Mouse (Mus musculus): ENCODE measurements around the gene Dido1. TPM values are rescaled to one million over a fixed set of nuclear protein-coding genes. Genes with fewer than 3 reads are reported as not detected.

Dido1 gene
- polyA plus RNA-seq, 1 experiment from 2014 or later, result 16.4 TPM

- Histone ChIP-seq H3K27me3 (replicated peaks) (no peaks in the 10 kb centered on the region), H3K4me3 (no peak overlapping the region), H3K4me2 (no peak overlapping the region), H3K27ac (replicated peaks) (no peak overlapping the region), H3K4me1 (no peaks in the 10 kb centered on the region), H3K36me3 (peaks cover 60% of the 10 kb centered on the region), H3K9ac (no peak overlapping the region), H3K9me3 (no peaks in the 10 kb centered on the region)
- 31% methylated on average over 4 of the region's 4 CpGs for WGBS
- ATAC-seq (ENCODE audit: extremely low read depth, insufficient number of reproducible peaks, low FRiP score, low TSS enrichment), result no peak
Measured at GRCm38 (mm10) chr2:180678609-180679140, 31.1 kb downstream of the Dido1 start.

- H3K4me2 ChIP-seq, result no peak overlapping the region
- no peaks in the 10 kb centered on the region for H3K9me3 ChIP-seq
- no peak overlapping the region for H3K27ac ChIP-seq (replicated peaks)
- H3K9ac ChIP-seq, result no peak overlapping the region
- no peaks in the 10 kb centered on the region for H3K27me3 ChIP-seq (replicated peaks)
- H3K4me1 ChIP-seq, result no peaks in the 10 kb centered on the region
- no peak for ATAC-seq (ENCODE audit: extremely low read depth, insufficient number of reproducible peaks, low FRiP score, low TSS enrichment)
- 83% methylated on average over 2 of the region's 2 CpGs for WGBS
- no peak overlapping the region for H3K4me3 ChIP-seq
- H3K36me3 ChIP-seq, result peaks cover 60% of the 10 kb centered on the region
Measured at GRCm38 (mm10) chr2:180676706-180677105, 33.1 kb downstream of the Dido1 start.

- Histone ChIP-seq H3K9me3 (no peaks in the 10 kb centered on the region), H3K9ac (no peak overlapping the region), H3K36me3 (peaks cover 54% of the 10 kb centered on the region), H3K27ac (replicated peaks) (no peak overlapping the region), H3K4me3 (no peak overlapping the region), H3K4me1 (peaks cover 9% of the 10 kb centered on the region), H3K4me2 (no peak overlapping the region), H3K27me3 (replicated peaks) (no peaks in the 10 kb centered on the region)
- ATAC-seq (ENCODE audit: extremely low read depth, insufficient number of reproducible peaks, low FRiP score, low TSS enrichment), result no peak
- WGBS, result 83% methylated on average over 4 of the region's 4 CpGs
Measured at GRCm38 (mm10) chr2:180662008-180662407, 47.8 kb downstream of the Dido1 start.

GRCm38 (mm10) chr2:180660521-180660920 is 49.3 kb downstream of the Dido1 start:
- Histone ChIP-seq H3K9me3 (no peaks in the 10 kb centered on the region), H3K4me1 (peaks cover 9% of the 10 kb centered on the region), H3K27me3 (replicated peaks) (no peaks in the 10 kb centered on the region), H3K9ac (no peak overlapping the region), H3K4me2 (no peak overlapping the region), H3K36me3 (peaks cover 39% of the 10 kb centered on the region), H3K4me3 (no peak overlapping the region), H3K27ac (replicated peaks) (no peak overlapping the region)
- 84% methylated on average over 5 of the region's 5 CpGs for WGBS
- no peak for ATAC-seq (ENCODE audit: extremely low read depth, insufficient number of reproducible peaks, low FRiP score, low TSS enrichment)

GRCm38 (mm10) chr2:180659353-180660150 is 50.2 kb downstream of the Dido1 start:
- H3K27ac ChIP-seq (replicated peaks), result no peak overlapping the region
- peak overlapping the region; percentile 63 for H3K9ac ChIP-seq
- peak overlapping the region; percentile 62 for H3K4me2 ChIP-seq
- H3K27me3 ChIP-seq (replicated peaks), result no peaks in the 10 kb centered on the region
- H3K9me3 ChIP-seq, result no peaks in the 10 kb centered on the region
- H3K36me3 ChIP-seq, result peaks cover 29% of the 10 kb centered on the region
- H3K4me1 ChIP-seq, result peaks cover 9% of the 10 kb centered on the region
- peak overlapping the region; percentile 29 for H3K4me3 ChIP-seq
- WGBS, result 34% methylated on average over 42 of the region's 42 CpGs
- peak; percentile 38; the same call in 1 of the 2 replicates for ATAC-seq (ENCODE audit: extremely low read depth, insufficient number of reproducible peaks, low FRiP score, low TSS enrichment)

GRCm38 (mm10) chr2:180658381-180658780 is 51.4 kb downstream of the Dido1 start:
- Histone ChIP-seq H3K27me3 (replicated peaks) (no peaks in the 10 kb centered on the region; the same call in 1 of the 2 replicates), H3K9ac (no peak overlapping the region), H3K36me3 (peaks cover 24% of the 10 kb centered on the region), H3K27ac (replicated peaks) (no peak overlapping the region), H3K4me3 (no peak overlapping the region), H3K9me3 (no peaks in the 10 kb centered on the region), H3K4me1 (peaks cover 9% of the 10 kb centered on the region), H3K4me2 (no peak overlapping the region)
- no peak for ATAC-seq (ENCODE audit: extremely low read depth, insufficient number of reproducible peaks, low FRiP score, low TSS enrichment)
- WGBS, result 85% methylated on average over 5 of the region's 5 CpGs

- Histone ChIP-seq H3K27ac (replicated peaks) (no peak overlapping the region), H3K9ac (no peak overlapping the region), H3K4me2 (no peak overlapping the region), H3K27me3 (replicated peaks) (no peaks in the 10 kb centered on the region; the same call in 1 of the 2 replicates), H3K9me3 (no peaks in the 10 kb centered on the region), H3K4me3 (no peak overlapping the region), H3K36me3 (peaks cover 20% of the 10 kb centered on the region), H3K4me1 (peaks cover 9% of the 10 kb centered on the region)
- 77% methylated on average over 4 of the region's 4 CpGs for WGBS
- no peak for ATAC-seq (ENCODE audit: extremely low read depth, insufficient number of reproducible peaks, low FRiP score, low TSS enrichment)
Measured at GRCm38 (mm10) chr2:180657394-180658013, 52.3 kb downstream of the Dido1 start.

GRCm38 (mm10) chr2:180655150-180655549 is 54.6 kb downstream of the Dido1 start:
- Histone ChIP-seq H3K27ac (replicated peaks) (no peak overlapping the region), H3K4me2 (no peak overlapping the region), H3K36me3 (no peaks in the 10 kb centered on the region), H3K9me3 (no peaks in the 10 kb centered on the region), H3K27me3 (replicated peaks) (no peaks in the 10 kb centered on the region; the same call in 1 of the 2 replicates), H3K4me3 (no peak overlapping the region), H3K4me1 (peaks cover 9% of the 10 kb centered on the region), H3K9ac (no peak overlapping the region)
- no peak for ATAC-seq (ENCODE audit: extremely low read depth, insufficient number of reproducible peaks, low FRiP score, low TSS enrichment)
- whole genome bisulfite sequencing, result 68% methylated on average over 6 of the region's 6 CpGs

GRCm38 (mm10) chr2:180654666-180655065 is 55.1 kb downstream of the Dido1 start:
- Histone ChIP-seq H3K4me2 (no peak overlapping the region), H3K4me1 (peaks cover 6% of the 10 kb centered on the region), H3K36me3 (no peaks in the 10 kb centered on the region), H3K9ac (no peak overlapping the region), H3K4me3 (no peak overlapping the region), H3K9me3 (no peaks in the 10 kb centered on the region), H3K27me3 (replicated peaks) (no peaks in the 10 kb centered on the region; the same call in 1 of the 2 replicates), H3K27ac (replicated peaks) (no peak overlapping the region)
- 73% methylated on average over 7 of the region's 7 CpGs for WGBS
- no peak for ATAC-seq (ENCODE audit: extremely low read depth, insufficient number of reproducible peaks, low FRiP score, low TSS enrichment)

GRCm38 (mm10) chr2:180646841-180647240 is 63.0 kb downstream of the Dido1 start:
- Histone ChIP-seq H3K4me2 (no peak overlapping the region), H3K4me3 (no peak overlapping the region), H3K27me3 (replicated peaks) (peaks cover 54% of the 10 kb centered on the region), H3K27ac (replicated peaks) (no peak overlapping the region), H3K9me3 (peaks cover 22% of the 10 kb centered on the region), H3K9ac (no peak overlapping the region), H3K4me1 (peaks cover 4% of the 10 kb centered on the region; the same call in 1 of the 2 replicates), H3K36me3 (no peaks in the 10 kb centered on the region)
- no peak for ATAC-seq (ENCODE audit: extremely low read depth, insufficient number of reproducible peaks, low FRiP score, low TSS enrichment)

GRCm38 (mm10) chr2:180643626-180644025 is 66.2 kb downstream of the Dido1 start:
- H3K9me3 ChIP-seq, result peaks cover 22% of the 10 kb centered on the region
- no peak overlapping the region for H3K4me3 ChIP-seq
- no peak overlapping the region for H3K27ac ChIP-seq (replicated peaks)
- H3K36me3 ChIP-seq, result no peaks in the 10 kb centered on the region
- ATAC-seq (ENCODE audit: extremely low read depth, insufficient number of reproducible peaks, low FRiP score, low TSS enrichment), result no peak
- no peak overlapping the region for H3K4me2 ChIP-seq
- H3K4me1 ChIP-seq, result peaks cover 6% of the 10 kb centered on the region; the same call in 1 of the 2 replicates
- no peak overlapping the region for H3K9ac ChIP-seq
- H3K27me3 ChIP-seq (replicated peaks), result peaks cover 84% of the 10 kb centered on the region
